ENCODE assay signal across 12 mouse cellular contexts in the genomic region with DNA sequence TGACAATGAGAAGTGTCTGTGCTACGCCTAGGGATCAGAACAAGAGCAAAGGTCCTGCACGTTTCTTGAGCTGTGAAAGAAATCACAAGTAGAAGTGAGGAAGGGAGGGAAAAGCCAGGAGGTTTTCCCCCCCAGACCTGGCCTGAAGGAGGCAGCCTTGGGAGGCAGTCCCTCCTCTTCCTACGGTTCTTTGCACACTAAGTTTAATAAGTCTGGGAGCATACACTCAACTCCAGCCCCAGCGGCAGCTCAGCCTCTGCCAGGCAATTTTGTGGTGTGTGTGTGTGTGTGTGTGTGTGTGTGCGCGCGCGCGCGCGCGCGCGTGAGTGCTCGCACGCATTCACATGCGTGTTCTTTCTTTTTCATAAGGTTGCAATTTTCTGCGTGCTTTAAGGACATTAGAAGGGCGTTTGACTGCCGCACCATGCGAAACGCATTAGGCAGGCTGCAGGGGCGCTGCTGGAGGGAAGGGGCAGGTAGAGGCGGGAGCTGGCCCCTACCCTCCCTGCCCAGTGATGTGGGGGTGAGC. TPM values are rescaled to one million over a fixed set of nuclear protein-coding genes. Genes with fewer than 3 reads are reported as not detected.
DNase-seq lines count a peak whose midpoint lies in the region; ATAC-seq and TF ChIP-seq lines count a peak whose summit lies in the region.
"Had no signal": no experiment of that assay in that cellular context is flagged by ENCODE, and none has a peak within 500 bp of the region (broad histone marks: within the 10 kb centered on the region; RNA-seq: fewer than 3 reads in every experiment).

No protein-coding gene starts in this region.

- peaks cover 74% of the 10 kb centered on the region for H3K27me3 ChIP-seq in kidney, embryonic 16.5 days (ENCODE audit: insufficient read depth, low read length)
- peaks cover 82% of the 10 kb centered on the region for H3K27me3 ChIP-seq in hindbrain, embryonic 14.5 days (ENCODE audit: control insufficient read depth, insufficient read depth, low read length)
- H3K27me3 ChIP-seq in midbrain, postnatal 0 days (ENCODE audit: insufficient read depth, low read length): peaks cover 68% of the 10 kb centered on the region

- no peak for TF ChIP-seq CTCF in midbrain, postnatal 0 days (IDR thresholded peaks at IDR 0.05)

- no peak for ATAC-seq in kidney, embryonic 16.5 days (ENCODE audit: low FRiP score, low TSS enrichment)
- no peak for ATAC-seq in hindbrain, embryonic 14.5 days (ENCODE audit: low FRiP score)
- ATAC-seq in midbrain, postnatal 0 days (ENCODE audit: low FRiP score): no peak

- H3K4me1 ChIP-seq in kidney, embryonic 16.5 days (ENCODE audit: insufficient read depth, low read length): peaks cover 9% of the 10 kb centered on the region
- peaks cover 6% of the 10 kb centered on the region; the same call in 1 of the 2 replicates for H3K4me1 ChIP-seq in hindbrain, embryonic 14.5 days (replicated peaks; ENCODE audit: control insufficient read depth, insufficient read depth, low read length)
- no peaks in the 10 kb centered on the region for H3K4me1 ChIP-seq in midbrain, postnatal 0 days (ENCODE audit: insufficient read depth, low read length)

- no peaks in the 10 kb centered on the region for H3K36me3 ChIP-seq in kidney, embryonic 16.5 days (ENCODE audit: insufficient read depth, low read length)
- no peaks in the 10 kb centered on the region for H3K36me3 ChIP-seq in hindbrain, embryonic 14.5 days (replicated peaks; ENCODE audit: control insufficient read depth, insufficient read depth)
- no peaks in the 10 kb centered on the region for H3K36me3 ChIP-seq in midbrain, postnatal 0 days (ENCODE audit: insufficient read depth, low read length)

- under 1% methylated on average over 24 of the region's 24 CpGs for WGBS in kidney, embryonic 16.5 days
- 2% methylated on average over 24 of the region's 24 CpGs for WGBS in hindbrain, embryonic 14.5 days
- WGBS in midbrain, postnatal 0 days: 1% methylated on average over 24 of the region's 24 CpGs

- peak overlapping the region; percentile 5 for H3K4me3 ChIP-seq in kidney, embryonic 16.5 days (ENCODE audit: low read length)
- peak overlapping the region; percentile 6; the same call in 1 of the 2 replicates for H3K4me3 ChIP-seq in hindbrain, embryonic 14.5 days (replicated peaks; ENCODE audit: low read length)
- peak overlapping the region; percentile 27; the same call in 1 of the 2 replicates for H3K4me3 ChIP-seq in midbrain, postnatal 0 days (ENCODE audit: low read depth, low read length)

- peak overlapping the region; percentile 40 for H3K4me2 ChIP-seq in kidney, embryonic 16.5 days (replicated peaks; ENCODE audit: low read depth, low read length)
- peak overlapping the region; percentile 23 for H3K4me2 ChIP-seq in hindbrain, embryonic 14.5 days (replicated peaks)
- H3K4me2 ChIP-seq in midbrain, postnatal 0 days (ENCODE audit: low read depth, low read length, poor library complexity, severe bottlenecking): peak overlapping the region; percentile 41

- H3K9me3 ChIP-seq in kidney, embryonic 16.5 days (ENCODE audit: low read length): peaks cover 4% of the 10 kb centered on the region; the same call in 1 of the 2 replicates
- H3K9me3 ChIP-seq in hindbrain, embryonic 14.5 days (ENCODE audit: control insufficient read depth, low read length): no peaks in the 10 kb centered on the region
- H3K9me3 ChIP-seq in midbrain, postnatal 0 days (ENCODE audit: low read length): no peaks in the 10 kb centered on the region

- H3K9ac ChIP-seq in kidney, embryonic 16.5 days (replicated peaks; ENCODE audit: low read length): no peak overlapping the region
- no peak overlapping the region for H3K9ac ChIP-seq in hindbrain, embryonic 14.5 days
- H3K9ac ChIP-seq in midbrain, postnatal 0 days (replicated peaks; ENCODE audit: low read length, poor library complexity, severe bottlenecking): no peak overlapping the region

- no peak overlapping the region for H3K27ac ChIP-seq in kidney, embryonic 16.5 days (ENCODE audit: low read length)
- no peak overlapping the region for H3K27ac ChIP-seq in hindbrain, embryonic 14.5 days
- no peak overlapping the region for H3K27ac ChIP-seq in midbrain, postnatal 0 days (ENCODE audit: low read depth, low read length)
- H3K27ac ChIP-seq: macrophage had no signal

- intact Hi-C loops in left cerebral cortex, postnatal 14 days (cut with DNase I): no loop called here

- no peak for DNase-seq in kidney, adult 8-10 months
- DNase-seq in embryo, embryonic 9.5 days (ENCODE audit: extremely low spot score): peak; percentile 27
- no peak for DNase-seq in hindbrain, embryonic 14.5 days (ENCODE audit: low spot score)
- DNase-seq in midbrain, postnatal 0 days (ENCODE audit: low spot score): peak; percentile 22
- DNase-seq in left cerebral cortex, postnatal 14 days (ENCODE audit: low spot score in 2 of 2): no peak
- no peak for DNase-seq in ovary, adult 18-20 months (ENCODE audit: low spot score)
- DNase-seq in cerebellum, postnatal 36 days: no peak

RNA-seq across cellular contexts. Expression of a gene that starts 9.6 kb away (rescaled TPM):
- polyA plus RNA-seq in kidney, embryonic 16.5 days (2015; fragmentation: Nextera tagmentation; extraction: Ambion mirVana): 0.11 and 0.13 TPM in 2 replicates
- polyA plus RNA-seq in hindbrain, embryonic 14.5 days (2014; fragmentation: Nextera tagmentation; extraction: Ambion mirVana): not detected in 2 replicates
- total RNA-seq in midbrain, postnatal 0 days (2014; rRNA removed): not detected in 2 replicates
- not detected in 2 replicates for polyA plus RNA-seq in midbrain, postnatal 0 days (2015; fragmentation: Nextera tagmentation; extraction: Ambion mirVana)
- not detected for total RNA-seq in left cerebral cortex, postnatal 14 days (2021)
- total RNA-seq: gastrocnemius, adult 8-10 months; layer of hippocampus, adult 18-20 months; MEL had no signal
- polyA plus RNA-seq: macrophage had no signal

RNA-seq across cellular contexts. Expression of a gene that starts 46.9 kb away (rescaled TPM):
- polyA plus RNA-seq in kidney, embryonic 16.5 days (2015; fragmentation: Nextera tagmentation; extraction: Ambion mirVana): 11.4 and 12.3 TPM in 2 replicates
- 21.6 and 21.7 TPM in 2 replicates for polyA plus RNA-seq in hindbrain, embryonic 14.5 days (2014; fragmentation: Nextera tagmentation; extraction: Ambion mirVana)
- 23.2 and 36.3 TPM in 2 replicates for total RNA-seq in midbrain, postnatal 0 days (2014; rRNA removed)
- polyA plus RNA-seq in midbrain, postnatal 0 days (2015; fragmentation: Nextera tagmentation; extraction: Ambion mirVana): 13.5 and 15.3 TPM in 2 replicates
- total RNA-seq in left cerebral cortex, postnatal 14 days (2021): 10 to 100 TPM; 22.7 to 25.5 TPM

Comparison
In these comparisons a context has a peak if more than half of its experiments do, and no peak if none do; other contexts are left out.
1. DNase-seq: peak in embryo, embryonic 9.5 days (single experiment) and midbrain, postnatal 0 days (single experiment); none in kidney, adult 8-10 months (0 of 2), hindbrain, embryonic 14.5 days (single experiment), left cerebral cortex, postnatal 14 days (0 of 2), ovary, adult 18-20 months (single experiment) and cerebellum, postnatal 36 days (0 of 2).
2. Peak in every context shown above with its lines, with median percentiles within 50 percentile points of each other: H3K4me2 ChIP-seq and H3K4me3 ChIP-seq.